Mouse (Mus musculus) E14TG2a.4 (cell line): ENCODE measurements around the gene Hmgcl.

Experiments
- H3K27me3 ChIP-seq: 2 replicates; pipeline ENCODE4 v1.6.1; 2014; ENCODE audit warnings: low read length, control low read depth; ENCODE audit not compliant: insufficient read depth
- H3K36me3 ChIP-seq: 2 replicates; pipeline ENCODE4 v1.6.1; 2014; ENCODE audit warnings: low read length, control low read depth; ENCODE audit not compliant: insufficient read depth
- H3K4me1 ChIP-seq: replicated peaks from 2 replicates; pipeline ENCODE4 v1.6.1; 2014; ENCODE audit warnings: low read depth, low read length, control low read depth
- H3K4me3 ChIP-seq: replicated peaks from 2 replicates; pipeline ENCODE4 v1.5.1; 2014; ENCODE audit warnings: mild to moderate bottlenecking, low read length
- H3K9me3 ChIP-seq: 2 replicates; pipeline ENCODE4 v1.6.1; 2014; ENCODE audit warnings: low read length, control low read depth
- CTCF ChIP-seq: conservative IDR thresholded peaks from 2 replicates; pipeline ENCODE4 v1.5.1; 2014; ENCODE audit warnings: low read length
- NANOG ChIP-seq: IDR thresholded peaks from 2 replicates; pipeline ENCODE4 v1.6.1; 2014; ENCODE audit warnings: borderline replicate concordance, low read length, mixed read lengths
- POU5F1 ChIP-seq: IDR thresholded peaks from 2 replicates; pipeline ENCODE4 v1.6.1; 2014; ENCODE audit warnings: low read length, borderline replicate concordance

Gene Hmgcl

DNA sequence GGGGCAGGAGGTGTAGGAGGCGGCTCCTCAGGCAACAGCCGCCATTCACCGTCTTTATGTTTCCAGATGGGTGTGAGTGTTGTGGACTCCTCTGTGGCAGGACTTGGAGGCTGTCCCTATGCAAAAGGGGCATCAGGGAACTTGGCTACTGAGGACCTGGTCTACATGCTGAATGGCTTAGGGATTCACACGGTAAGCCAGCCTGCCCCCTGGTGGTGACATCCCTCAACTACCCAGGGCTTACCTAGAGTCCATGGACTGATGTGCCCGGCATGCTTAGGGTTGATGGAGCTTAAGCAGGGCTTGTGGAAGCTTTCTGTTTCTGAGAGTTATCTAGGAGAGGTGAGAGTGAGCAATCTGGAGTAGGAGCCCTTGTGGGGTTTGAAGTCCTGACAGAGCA is 14.5 kb downstream of the Hmgcl start:
- Histone ChIP-seq H3K4me1 (peaks cover 56% of the 10 kb centered on the region), H3K36me3 (peaks cover 20% of the 10 kb centered on the region), H3K4me3 (no peak overlapping the region), H3K9me3 (no peaks in the 10 kb centered on the region), H3K27me3 (peaks cover 9% of the 10 kb centered on the region)
- no peak for TF ChIP-seq NANOG
- TF ChIP-seq POU5F1, result no peak
- peak; percentile 85 for TF ChIP-seq CTCF

DNA sequence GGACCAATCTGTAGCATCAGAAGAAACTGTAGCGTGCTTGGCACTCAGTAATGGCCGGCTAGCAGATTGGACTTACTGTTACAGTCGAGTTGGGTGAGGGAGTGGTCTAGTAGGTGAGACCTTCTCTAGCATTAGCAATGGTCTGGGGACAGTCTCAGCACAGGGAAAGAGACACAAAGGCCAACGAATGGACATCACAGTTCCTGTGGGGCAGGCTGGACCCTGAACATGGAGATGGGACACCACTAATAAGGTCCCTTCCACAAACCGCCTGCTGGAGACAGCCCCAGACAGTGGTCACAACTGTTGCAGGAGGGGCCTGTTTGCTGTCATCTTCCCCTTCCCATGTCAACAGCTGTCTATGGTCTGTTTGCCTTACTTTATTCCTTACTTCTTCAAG is 15.5 kb downstream of the Hmgcl start:
- Histone ChIP-seq H3K9me3 (no peaks in the 10 kb centered on the region), H3K4me1 (peaks cover 56% of the 10 kb centered on the region), H3K27me3 (peaks cover 9% of the 10 kb centered on the region), H3K36me3 (peaks cover 23% of the 10 kb centered on the region), H3K4me3 (no peak overlapping the region)
- no peak for TF ChIP-seq NANOG
- TF ChIP-seq CTCF, result no peak
- TF ChIP-seq POU5F1, result no peak

DNA sequence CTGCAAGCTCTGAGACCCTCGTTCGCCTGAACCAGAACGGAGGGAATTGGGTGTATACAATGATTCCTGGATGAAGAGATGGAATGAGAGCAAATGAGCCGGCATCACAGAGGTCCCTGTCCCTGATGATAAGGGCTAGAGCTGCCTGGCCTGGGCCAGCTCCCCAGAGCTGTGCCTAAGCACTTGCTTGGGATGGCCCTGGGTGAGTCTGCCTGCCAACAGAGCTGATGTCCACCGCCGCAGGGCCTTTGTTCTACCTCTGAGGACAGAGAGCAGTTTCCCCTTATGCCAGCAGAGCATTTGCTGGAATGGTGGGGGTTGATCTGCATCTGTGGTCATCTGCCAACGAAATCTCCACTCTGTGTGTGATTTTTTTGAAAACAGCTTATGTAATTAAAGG is 15.9 kb downstream of the Hmgcl start:
- Histone ChIP-seq H3K9me3 (no peaks in the 10 kb centered on the region), H3K36me3 (peaks cover 25% of the 10 kb centered on the region), H3K4me1 (peaks cover 59% of the 10 kb centered on the region), H3K4me3 (0 out of 2 replicates have a peak overlapping the region, but pooled peaks have one; percentile 13), H3K27me3 (peaks cover 9% of the 10 kb centered on the region)
- TF ChIP-seq POU5F1 (no peak), CTCF (no peak), NANOG (no peak)

DNA sequence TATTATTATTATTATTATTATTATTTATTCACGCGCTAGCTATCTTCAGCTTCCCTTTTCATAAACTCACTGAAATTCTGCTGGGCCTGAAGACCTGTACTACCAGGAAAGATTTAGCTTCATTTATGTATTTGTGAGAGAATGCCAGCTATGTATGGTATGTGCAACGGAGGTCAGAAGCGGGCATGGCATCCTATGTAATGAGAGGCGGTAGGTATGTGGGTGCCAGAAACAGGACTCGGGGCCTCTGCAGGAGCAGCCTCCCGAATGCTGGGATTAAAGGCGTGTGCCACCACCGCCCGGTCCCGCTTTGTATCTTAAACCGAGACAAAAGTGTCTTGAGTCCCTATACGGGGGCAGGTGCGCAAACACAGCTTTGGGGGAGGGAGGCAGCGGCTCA is 16.7 kb downstream of the Hmgcl start:
- Histone ChIP-seq H3K4me1 (peaks cover 63% of the 10 kb centered on the region), H3K36me3 (peaks cover 30% of the 10 kb centered on the region), H3K27me3 (peaks cover 9% of the 10 kb centered on the region), H3K4me3 (peak overlapping the region; percentile 93), H3K9me3 (no peaks in the 10 kb centered on the region)
- TF ChIP-seq CTCF (no peak), POU5F1 (no peak), NANOG (no peak)

DNA sequence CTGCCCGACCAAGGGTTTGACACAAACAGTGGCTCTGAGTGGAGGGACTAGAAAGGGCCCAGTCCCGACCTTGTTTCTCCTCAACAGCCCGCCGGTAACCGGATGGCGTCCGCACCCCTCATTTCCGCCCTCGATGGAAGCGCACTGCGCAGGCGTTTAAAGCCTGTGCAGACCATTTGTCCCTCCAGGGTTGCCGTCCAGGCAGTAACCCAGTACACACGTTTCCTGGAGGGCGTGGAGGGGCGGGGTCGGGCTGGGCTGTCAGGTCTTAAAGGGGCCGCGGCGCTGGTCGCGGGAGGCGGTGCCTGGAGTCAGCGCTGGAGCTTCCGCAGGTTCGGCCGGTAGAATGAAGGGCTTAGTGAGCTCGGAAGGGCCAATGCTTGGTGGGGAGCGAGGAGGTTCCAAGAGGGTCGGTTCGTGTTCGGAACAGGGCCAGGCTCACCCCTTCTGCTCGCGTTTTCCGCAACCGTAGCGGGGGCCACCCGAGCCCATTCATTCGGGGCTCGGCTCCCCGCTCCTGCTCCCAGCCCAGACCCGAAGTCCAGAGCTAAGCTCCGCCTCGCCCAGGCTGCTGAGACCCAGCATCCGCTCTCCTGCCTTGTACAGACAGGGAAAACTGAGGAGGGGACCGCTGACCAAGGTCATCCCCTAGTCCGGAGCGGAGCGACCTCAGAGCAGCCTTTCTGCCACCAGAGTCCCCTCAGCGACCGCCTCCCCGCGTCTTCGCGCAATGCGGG is 17.4 kb downstream of the Hmgcl start, which contains the start of gene Gale:
Gene Gale (plus strand): TSS at position 271 of the 737 bp plus-strand sequence.
- Histone ChIP-seq H3K9me3 (no peaks in the 10 kb centered on the region), H3K36me3 (peaks cover 37% of the 10 kb centered on the region), H3K4me3 (peak within 1 kb of the TSS; percentile 93), H3K27me3 (peaks cover 9% of the 10 kb centered on the region), H3K4me1 (peaks cover 62% of the 10 kb centered on the region)
- TF ChIP-seq POU5F1, result no peak
- no peak for TF ChIP-seq CTCF
- no peak for TF ChIP-seq NANOG

DNA sequence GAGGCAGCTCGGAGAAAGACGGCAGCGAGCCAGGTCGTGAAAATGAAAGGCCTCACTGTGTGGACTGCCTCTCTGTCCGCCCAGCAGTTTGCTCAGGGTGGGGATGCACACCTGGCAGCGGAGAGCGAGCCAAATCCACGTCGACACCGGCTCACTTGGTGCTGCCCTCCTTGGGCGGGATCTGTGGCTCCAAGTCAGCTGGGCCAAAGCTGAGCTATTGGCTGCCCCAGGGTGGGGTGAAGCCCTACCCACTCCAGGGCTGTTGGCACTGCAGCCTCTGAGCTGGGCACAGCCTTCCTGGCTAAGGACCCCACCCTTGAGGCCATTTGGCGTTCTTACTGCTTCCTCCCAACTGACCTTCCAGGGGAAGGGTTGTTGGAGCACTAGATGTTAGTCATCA is 18.2 kb downstream of the Hmgcl start:
- H3K4me3 ChIP-seq, result peak overlapping the region; percentile 93
- no peaks in the 10 kb centered on the region for H3K9me3 ChIP-seq
- peaks cover 66% of the 10 kb centered on the region for H3K4me1 ChIP-seq
- H3K36me3 ChIP-seq, result peaks cover 45% of the 10 kb centered on the region
- peaks cover 9% of the 10 kb centered on the region for H3K27me3 ChIP-seq
- TF ChIP-seq CTCF, result no peak
- no peak for TF ChIP-seq NANOG
- no peak for TF ChIP-seq POU5F1

DNA sequence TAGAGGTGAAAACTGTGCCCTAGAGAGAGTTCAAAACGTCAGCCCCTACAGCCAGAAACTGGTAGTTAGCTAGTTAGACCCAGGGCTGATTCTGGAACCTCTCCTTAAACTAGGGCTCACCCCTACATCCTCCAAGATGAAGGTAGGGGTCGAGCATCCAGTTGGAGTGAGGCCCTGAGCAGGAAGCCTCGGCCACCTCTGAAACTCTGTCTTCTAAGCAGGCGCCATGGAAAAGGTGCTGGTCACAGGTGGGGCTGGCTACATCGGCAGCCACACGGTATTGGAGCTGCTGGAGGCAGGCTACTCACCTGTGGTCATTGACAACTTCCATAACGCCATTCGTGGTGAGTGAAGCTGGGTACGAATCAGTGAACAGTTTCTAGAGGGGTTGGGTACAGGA is 18.9 kb downstream of the Hmgcl start:
- TF ChIP-seq CTCF, result no peak
- no peak for TF ChIP-seq POU5F1
- no peak for TF ChIP-seq NANOG
- Histone ChIP-seq H3K4me1 (peaks cover 71% of the 10 kb centered on the region), H3K36me3 (peaks cover 51% of the 10 kb centered on the region), H3K27me3 (peaks cover 9% of the 10 kb centered on the region), H3K4me3 (no peak overlapping the region), H3K9me3 (no peaks in the 10 kb centered on the region)

DNA sequence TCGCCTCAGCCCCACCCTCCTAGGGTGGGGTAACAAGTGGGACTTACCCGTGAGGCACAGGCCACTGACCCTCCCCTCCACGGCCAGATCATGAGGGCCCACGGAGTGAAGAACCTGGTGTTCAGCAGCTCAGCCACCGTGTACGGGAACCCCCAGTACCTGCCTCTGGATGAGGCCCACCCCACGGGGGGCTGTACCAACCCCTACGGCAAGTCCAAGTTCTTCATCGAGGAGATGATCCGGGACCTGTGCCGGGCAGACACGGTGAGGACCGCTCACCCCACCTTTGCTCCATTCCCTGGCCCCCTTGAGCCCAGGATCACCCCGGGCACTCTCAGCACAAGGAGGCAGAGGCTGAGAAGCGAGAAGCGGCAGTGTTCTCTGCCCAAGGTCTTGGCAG is 20.0 kb downstream of the Hmgcl start:
- Histone ChIP-seq H3K4me3 (no peak overlapping the region), H3K9me3 (no peaks in the 10 kb centered on the region), H3K4me1 (peaks cover 74% of the 10 kb centered on the region), H3K27me3 (peaks cover 9% of the 10 kb centered on the region), H3K36me3 (peaks cover 56% of the 10 kb centered on the region)
- TF ChIP-seq CTCF, result no peak
- no peak for TF ChIP-seq POU5F1
- TF ChIP-seq NANOG, result no peak

DNA sequence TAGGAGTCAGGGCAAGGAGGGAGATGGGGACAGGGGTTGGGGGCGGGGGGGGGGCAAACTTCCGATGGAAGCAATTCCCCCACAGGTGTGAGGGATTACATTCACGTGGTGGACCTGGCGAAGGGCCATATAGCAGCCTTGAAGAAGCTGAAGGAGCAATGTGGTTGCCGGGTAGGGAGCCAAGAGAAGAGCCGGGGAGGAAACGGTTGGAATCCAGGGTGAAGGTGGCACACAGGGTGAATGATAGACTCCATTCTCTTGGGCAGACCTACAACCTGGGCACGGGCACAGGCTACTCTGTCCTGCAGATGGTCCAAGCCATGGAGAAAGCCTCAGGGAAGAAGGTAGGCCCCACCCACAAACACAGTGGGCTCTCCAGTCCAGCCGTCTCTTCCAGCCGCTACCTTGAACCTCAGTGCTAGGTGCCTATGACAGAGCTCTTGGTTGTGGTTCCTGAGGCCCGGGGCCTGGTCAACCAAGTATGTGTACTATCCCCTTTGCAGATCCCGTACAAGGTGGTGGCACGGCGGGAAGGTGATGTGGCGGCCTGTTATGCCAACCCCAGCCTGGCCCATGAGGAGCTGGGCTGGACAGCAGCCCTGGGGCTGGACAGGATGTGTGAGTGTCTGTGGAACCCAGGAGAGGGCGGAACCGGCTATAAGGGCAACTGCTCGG is 21.0 kb downstream of the Hmgcl start:
- peaks cover 50% of the 10 kb centered on the region for H3K36me3 ChIP-seq
- TF ChIP-seq NANOG (no peak), CTCF (no peak), POU5F1 (no peak)
- 0 out of 2 replicates have a peak overlapping the region, but pooled peaks have one; percentile 3 for H3K4me3 ChIP-seq

More for the DNA sequence above, 21.0 kb downstream of the Hmgcl start:
- Histone ChIP-seq H3K4me1 (peaks cover 77% of the 10 kb centered on the region), H3K9me3 (no peaks in the 10 kb centered on the region), H3K27me3 (peaks cover 9% of the 10 kb centered on the region)
